Mouse (Mus musculus): ENCODE measurements around the gene Scrt2.

Gene Scrt2

DNA sequence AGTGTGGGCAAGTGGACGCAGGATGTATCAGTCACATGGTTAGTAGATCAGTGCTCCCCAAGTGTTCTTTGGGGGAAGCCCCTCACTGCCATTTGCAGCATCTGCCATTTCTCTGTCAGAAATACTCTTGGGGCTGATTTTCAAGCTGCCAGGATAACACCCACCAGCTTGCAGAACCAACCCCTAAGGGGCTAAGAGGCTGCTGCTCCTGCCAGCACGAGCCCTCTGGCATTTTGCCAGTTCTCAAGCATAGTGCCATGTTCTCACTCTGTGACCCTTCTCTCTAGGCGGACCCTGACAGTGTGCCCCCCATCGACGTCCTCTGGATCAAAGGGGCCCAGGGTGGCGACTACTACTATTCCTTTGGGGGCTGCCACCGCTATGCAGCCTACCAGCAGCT lies 27.4 kb downstream of the Scrt2 start:
- DNase-seq, result no peak

DNA sequence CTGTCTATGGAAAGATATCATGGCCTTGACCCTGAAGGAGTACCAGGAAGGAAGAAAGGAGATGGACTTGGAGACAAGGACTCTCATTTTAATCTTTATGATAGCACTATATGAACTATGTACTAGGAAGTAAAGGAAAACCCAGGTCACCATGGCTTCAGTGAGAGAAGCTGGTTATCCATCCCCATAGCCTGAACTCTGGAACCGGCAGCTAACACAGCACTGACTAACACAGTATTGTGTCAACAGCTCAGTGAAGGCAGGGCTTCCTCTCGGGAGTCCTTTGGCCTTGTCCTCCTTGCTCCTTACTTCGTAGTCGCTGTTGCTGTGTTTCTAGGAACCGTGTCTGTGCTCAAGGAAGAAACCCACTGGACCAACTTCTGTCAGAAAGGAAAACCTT lies 28.1 kb downstream of the Scrt2 start:
- no peak for DNase-seq

DNA sequence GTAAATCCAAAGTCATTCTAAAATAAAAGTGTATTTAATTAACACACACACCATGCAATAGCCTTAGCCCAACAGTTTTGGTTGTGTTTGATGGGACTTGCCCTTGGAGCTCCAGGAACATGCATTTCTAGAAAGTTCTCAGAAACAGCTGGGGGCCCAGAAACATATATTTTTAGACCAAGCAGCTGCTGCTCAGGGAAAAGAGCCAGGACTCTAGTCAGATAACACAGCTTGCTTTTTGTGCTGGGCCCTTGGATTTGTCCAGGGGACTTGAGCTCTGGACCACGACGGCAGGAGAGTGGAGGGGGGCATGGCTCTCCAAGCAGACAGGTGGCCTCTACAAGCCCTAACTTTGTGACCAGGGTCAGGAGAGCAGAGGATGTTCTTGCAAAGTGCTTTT lies 30.0 kb downstream of the Scrt2 start:
- DNase-seq, result no peak

DNA sequence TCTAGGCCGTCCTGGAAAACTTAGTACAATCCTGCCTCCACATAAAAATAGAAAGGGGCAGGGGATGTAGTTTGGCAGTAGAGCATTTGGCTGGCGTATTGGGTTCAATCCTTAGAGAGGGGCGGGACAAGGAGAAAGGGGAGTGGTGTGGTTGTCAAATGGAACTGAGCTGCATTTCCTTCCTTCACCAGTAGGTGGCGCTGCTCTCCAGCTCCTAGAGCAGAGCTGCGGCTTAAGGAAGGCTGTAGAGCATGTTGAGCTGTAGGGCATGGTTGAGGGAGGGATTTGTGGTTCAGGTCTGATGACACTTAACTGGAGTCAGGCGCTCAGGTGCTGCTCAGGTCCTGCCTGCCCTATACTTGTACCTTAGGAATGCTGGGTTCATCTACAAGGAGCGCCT lies 30.6 kb downstream of the Scrt2 start:
- DNase-seq, result peak; percentile 92

DNA sequence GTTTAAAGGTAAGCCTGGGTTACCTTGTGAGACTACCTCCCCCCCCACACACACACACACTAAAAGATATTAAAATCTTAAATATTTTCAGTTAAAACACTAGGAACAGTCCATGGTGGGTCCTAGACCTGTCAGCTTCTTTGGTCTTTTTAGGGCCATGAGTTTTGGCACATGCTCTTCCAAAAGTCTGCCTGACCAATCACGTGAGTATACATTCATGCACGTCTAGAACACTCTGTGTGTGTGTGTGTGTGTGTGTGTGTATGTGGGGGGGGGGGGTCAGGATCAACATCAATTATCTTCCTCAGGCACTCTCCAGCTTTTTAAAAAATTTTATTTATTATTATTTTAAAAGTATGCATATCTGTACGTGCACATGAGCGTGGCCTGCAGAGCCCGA lies 31.2 kb downstream of the Scrt2 start:
- DNase-seq, result no peak

DNA sequence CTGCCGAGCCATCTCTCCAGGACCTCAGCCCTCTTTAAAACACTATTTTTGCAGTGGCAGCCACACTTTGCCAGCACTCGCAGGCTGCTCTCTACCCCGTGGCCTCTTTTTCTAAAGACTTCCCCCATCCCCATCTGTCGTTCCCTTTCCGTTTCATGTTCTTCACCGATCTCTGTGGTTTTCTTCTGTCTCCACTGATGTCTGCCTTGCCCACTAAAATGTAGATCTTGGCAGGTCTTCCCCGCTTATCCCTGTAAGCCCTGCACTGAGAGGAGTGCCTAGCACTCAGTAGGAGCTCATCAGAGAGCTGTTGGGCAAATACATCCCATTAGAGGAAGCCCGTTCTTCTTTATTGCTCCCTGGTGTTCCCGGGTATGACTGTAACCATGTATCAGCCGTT lies 31.6 kb downstream of the Scrt2 start:
- no peak for DNase-seq

DNA sequence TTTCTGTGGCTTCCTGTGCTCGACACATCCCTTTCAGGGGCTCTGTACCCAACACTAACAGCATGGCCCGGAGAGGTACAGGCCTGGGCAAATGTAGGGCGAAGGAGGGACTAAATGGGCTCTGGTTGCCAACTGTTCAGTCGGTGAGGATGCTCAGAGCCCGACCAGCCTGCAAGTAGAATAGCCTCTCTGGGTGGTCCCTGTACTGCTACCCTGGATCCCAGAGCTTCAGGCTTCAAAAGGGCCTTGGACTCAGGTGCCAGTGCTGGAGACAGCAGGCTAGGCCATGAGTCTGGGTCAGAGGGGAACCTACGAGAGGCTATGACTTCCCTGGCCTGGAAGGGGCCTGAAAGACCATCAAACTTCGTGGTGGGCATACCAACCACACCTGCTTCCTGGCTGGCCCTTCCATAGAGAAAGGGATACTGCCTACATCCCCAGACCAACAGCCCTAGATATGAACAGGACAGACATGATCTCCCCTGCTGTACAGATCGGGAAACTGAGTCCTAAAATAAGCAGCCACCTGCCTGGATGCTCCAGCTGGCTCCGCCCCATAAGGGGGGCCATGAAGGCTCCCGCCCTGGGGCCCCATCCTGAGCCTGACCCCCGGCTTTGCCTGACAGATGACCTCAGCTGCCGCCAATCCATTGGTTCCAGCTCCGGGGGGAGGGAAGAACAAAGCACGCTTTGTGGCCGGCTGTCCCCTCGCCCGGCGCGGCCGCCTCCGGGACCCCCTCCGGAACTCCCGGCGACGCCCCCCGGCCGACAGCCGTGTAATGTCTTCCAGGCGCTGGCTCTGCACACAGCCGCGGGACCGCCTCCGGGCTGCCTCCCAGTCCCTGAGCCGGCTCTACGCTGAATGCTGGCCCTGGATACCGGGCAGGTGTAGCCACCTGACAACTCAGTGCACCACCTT lies 33.0 kb downstream of the Scrt2 start:
- DNase-seq, result peak; percentile 30

DNA sequence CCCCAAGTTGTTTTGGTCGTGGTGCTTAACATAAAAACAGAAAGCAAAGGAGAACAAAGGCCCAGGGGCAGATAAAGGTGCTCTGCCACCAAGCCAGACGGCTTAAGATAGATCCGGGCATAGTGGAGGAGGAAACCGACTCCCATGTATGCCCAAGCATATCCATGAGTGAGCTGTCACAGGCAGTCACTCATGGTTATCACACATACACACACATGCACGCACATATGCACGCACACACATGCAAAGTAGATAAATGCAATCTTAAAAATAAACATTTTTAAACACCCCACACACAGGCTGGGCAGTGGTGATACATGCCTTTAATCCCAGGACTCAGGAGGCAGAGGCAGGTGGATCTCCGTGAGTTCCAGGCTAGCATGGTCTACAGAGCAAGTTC lies 36.4 kb downstream of the Scrt2 start:
- no peak for DNase-seq

DNA sequence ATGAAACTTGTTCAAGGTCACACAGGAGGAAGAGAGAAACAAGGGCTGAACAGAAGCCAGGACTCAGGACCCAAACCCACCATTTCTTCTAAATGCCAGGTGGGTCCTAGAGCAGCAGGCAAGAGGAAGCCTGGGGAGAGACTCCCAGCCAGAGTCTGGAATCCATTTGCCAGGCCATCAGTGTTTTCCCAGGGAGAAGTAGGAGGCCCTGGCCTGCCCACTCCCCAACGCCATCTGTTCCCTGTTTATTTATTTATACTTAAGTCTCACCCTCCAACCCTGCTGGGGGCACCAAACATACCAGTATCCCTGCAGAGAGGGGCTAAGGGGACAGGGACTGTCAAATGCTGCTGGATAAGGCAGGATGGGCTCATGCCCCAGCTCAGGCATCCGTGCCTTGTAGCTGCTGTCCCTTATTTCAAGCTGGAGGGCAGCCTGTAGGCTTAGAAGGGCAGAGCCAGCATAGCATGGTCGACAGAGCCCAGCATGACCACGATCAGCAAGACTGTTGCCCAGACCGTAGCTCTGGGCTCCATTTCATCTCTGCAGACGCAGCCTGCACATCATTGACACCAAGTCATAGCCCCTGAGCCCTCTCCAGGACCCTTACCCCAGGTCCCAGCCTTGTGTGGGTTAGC lies 38.0 kb downstream of the Scrt2 start:
- no peak for DNase-seq

DNA sequence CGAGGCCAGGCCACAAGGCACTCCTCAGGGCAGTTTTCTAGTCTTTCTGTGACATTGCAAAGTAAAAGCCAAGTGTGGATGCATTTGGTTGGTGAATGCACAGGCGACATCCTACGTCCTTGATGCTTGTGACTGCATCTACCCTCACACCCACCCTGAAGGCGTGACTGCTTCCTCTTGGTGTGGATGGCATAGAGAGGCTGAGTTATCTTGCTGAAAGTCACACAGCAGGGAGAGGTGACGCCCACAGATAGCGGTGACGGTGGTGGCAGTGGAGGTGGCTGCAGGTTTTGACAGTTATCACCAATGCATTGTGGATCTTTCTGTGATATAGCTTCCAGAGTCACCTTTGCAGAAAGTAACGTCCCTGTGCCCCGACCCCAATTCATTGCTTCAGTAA lies 41.6 kb downstream of the Scrt2 start:
- peak; percentile 86 for DNase-seq

DNA sequence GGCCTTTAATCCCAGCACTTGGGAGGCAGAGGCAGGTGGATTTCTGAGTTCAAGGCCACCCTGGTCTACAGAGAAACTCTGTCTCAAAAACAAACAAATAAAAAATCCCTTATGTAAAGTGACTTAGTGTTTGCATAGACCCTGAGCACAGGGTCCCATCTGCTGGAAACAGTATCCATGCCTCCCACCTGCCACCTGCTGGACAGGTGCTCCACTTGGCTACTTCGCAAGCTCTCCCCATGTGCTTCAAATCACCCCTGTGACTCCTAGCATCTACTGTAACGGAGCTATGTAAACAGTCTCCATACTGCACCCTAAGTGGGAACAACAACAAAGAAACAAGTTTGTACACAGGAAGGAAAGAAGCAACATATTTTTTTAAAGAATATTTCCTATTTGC lies 47.3 kb downstream of the Scrt2 start:
- DNase-seq, result no peak

DNA sequence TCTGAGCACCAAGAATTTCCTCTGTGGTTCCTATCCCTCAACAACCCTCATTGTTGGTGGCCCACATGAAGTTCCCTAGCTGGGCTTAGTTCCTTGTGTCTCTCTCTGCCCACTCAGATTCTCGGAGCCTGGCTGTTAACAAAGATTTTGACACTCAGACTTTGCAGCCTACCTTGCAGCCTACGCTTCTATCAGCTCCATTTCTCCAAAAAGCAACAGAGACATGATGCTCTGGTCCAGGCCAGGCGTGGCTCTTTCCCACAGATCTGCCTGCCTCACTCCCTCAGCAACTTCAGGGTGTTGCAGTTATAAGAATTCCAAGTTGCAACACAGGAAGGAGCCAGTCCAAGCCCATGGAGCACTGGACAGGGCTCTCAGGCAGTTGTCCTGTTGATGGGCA lies 48.4 kb downstream of the Scrt2 start:
- no peak for DNase-seq

DNA sequence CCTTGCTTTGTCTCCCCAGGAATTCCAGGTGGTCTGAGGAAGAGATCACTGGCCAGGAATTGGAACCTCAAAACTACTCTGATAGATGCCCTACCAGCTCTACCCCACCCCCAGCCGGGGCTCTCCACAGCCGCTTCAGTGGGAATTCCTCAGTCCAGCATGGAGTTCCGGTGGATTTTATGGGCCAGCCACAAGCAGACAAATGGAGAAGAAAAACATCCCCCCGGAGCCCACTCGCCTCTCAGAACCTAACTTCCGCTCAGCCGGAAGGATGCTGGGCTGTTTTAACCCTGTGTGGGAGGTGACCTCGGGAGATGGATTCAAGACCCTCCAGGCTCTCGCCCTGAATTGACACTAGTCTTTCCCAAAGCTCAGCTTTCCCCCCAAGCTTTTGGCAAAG lies 50.7 kb downstream of the Scrt2 start:
- DNase-seq, result no peak

DNA sequence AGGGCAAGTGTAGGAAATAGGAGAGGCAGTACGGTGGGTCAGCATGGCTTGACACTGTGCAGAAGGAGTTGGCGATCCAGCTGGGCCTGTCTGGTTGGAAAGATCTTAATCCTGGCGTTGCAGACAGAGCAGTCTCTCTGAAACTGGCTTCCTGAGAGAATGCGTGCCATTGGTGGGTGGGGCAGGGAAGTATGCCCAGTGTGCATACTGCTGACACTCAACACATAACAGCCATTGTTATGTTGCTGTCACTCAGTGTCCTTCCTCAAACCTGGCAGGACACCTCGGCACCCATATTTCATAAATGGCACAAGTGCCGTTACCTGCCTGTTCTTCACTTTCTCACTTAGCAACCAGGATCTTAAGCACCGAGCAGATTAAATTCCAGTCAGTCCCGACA lies 51.4 kb downstream of the Scrt2 start:
- no peak for DNase-seq

DNA sequence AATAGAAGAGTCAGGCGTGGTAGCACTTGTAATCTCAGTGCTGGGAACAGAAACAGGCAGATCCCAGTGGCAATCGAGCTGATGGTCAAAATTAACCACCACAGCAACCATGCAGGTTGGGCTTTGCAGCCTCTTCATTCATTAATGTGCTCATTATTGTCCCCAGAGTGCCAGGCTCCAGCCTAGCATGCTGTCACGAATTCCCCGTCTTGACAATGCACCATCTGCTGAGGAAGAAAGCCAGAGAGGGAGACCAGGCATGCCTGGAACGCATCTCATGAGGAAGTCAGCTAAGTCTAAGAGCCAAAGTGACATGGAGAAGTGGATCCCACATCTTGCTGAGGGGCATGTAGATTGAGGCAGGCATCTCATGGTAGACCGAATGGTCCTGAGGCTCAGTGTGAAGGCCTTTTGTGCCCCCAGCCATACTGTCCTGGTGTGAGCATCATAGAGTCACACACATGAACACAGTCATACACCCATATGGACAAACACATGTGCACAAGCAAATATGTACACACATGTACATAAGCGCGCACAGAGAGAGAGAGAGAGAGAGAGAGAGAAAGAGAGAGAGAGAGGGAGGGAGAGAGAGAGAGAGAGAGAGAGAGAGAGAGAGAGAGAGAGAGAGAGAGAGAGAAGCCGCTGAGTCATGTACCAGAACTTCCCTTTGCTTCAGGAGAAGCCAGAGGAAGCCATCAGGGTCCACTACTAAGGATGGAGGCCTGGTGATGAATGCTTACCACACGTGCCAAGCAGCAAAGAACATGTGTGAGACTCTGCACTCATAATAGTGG lies 58.1 kb downstream of the Scrt2 start:
- DNase-seq, result no peak

DNA sequence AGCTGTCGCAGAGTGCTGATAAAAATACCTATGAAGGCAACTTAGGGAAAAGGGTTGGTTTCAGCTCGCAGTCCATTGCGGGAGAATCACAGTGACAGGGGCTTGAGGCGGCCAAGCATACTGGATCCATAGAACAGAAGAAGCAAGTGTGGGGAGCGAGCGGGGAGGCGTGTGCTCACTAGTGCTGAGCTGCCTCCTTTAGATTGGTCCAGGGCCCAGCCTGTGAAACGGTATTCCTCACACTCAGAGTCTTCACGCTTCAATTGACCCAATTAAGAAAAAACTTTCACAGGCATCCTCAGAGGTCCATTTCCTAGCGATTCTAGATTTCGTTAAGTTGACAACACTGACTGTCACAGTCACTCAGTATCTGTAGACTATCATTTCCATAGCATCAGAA lies 59.6 kb downstream of the Scrt2 start:
- no peak for DNase-seq

DNA sequence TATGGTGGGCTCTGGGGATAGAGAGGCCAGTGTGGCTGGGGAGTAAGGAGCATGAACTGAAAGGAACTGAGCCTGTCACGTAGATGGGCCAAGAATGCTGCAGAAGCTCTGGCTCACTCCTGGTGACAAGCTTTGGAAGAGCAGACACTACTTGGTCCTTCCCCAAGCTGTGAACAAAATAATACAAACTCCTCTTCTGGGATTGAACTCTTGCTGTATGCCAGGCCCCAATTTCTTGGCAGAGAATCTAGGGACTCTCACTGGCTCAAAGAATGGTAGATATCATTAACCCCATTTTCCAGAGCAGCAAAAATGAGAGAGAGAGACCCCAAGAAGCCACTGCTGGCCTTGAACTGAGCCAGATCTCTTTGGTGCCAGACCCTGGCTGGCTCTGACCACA lies 60.2 kb downstream of the Scrt2 start:
- DNase-seq, result no peak

DNA sequence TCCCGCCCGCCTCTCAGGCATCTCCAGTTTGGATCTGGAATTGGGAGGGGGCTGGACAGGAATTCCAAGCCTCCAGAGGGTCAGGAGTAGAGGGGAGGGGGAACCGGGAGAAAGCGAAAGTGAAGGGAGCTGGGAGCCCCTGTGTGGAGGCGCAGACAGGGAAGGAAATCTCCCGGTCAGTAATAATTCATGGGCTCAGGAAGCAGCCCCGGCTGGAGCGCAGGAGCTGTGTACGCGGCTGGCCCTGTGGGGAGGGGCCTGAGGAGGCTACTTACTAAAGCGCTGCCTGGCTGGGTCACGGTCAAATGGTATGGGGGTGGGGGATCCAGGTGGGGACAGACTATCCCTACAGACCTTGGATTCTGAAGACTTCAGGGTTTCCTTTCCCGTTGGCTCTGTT lies 60.7 kb downstream of the Scrt2 start:
- DNase-seq, result peak; percentile 33

DNA sequence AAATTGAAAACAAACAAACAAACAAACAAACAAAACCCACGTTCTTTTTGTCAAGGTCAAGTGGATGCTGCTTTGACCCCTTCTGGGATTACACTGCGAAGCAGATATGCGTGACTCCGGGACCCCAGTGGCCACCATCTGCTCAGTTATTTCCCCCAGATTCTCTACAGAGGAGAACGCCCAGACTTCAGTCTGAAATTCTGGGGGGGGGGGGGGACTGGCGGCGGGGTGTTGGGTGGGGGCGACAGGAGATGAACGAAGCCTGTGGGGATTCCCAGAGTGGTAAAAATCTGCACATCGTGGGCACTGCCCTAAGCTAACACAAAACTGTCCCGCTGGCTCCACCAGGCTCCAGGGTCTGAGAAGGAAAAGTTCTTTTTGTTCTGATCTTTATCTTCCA lies 61.2 kb downstream of the Scrt2 start:
- DNase-seq, result no peak

DNA sequence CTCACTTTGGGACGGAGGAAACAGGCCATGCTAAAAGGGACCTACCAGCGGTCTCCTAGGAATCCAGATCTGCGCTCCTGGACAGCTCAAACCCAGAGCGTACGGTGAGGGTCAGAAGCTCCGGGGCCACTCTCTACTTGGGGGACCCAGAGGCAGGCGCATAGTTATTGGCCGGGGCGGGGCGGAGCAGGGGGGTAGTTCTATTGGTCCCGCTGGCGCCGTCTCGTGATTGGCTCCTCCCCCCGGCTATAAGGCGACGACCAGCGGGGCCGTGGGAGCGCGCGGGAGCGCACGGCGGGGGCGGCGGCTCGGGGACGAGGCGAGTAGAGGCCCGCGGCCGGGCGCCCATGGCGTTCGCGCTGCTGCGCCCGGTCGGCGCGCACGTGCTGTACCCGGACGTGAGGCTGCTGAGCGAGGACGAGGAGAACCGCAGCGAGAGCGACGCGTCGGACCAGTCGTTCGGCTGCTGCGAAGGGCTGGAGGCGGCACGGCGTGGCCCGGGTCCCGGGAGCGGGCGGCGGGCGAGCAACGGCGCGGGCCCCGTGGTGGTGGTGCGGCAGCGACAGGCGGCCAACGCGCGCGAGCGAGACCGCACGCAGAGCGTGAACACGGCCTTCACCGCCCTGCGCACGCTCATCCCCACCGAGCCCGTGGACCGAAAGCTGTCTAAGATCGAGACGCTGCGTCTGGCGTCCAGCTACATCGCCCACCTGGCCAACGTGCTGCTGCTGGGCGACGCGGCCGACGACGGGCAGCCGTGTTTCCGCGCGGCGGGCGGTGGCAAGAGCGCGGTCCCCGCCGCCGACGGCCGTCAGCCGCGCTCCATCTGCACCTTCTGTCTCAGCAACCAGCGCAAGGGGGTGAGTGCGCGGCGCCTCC lies 62.2 kb downstream of the Scrt2 start, which contains the start of gene Tcf15:
Gene Tcf15, plus strand, starts transcription at position 283 of the 879 bp plus-strand sequence.
- peak; percentile 69 for DNase-seq

DNA sequence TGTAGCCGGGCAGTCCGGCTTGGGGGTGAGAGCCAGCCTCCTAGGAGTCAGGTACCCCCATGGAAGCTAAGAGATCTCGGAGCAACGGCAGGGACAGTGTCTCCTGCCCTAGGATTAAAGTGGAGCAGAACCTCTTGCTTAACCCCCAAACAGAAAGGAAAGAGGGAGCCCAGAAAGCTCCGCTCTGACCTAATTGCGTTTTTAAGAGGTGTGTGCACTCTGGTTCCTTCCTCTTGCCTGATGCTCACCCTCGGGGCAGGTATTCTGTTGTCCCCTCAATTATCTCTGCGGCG lies 62.8 kb downstream of the Scrt2 start:
- DNase-seq, result no peak

DNA sequence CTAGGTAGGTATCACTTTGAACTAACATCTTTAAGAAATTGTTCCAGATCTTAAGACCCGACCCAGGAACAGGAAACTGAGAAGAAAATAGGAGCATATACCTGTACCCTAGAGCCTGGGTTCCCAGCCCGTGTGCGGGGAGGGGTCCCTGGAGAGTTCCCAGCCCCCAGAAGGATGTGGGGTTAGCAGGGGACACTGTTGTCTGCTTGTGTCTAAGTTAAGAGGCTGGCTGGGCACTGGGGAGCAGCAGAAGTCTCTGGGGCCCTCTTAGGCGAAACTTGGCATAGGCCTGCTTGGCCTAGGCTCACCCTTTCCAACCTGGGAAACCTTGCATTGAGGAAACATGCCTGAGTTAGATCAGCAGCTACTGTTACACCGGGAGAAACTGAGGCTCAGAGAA lies 63.2 kb downstream of the Scrt2 start:
- no peak for DNase-seq
